Mouse (Mus musculus): Measurements from ENCODE around the gene Pdzd11. TPM values are rescaled to one million over a fixed set of nuclear protein-coding genes. Genes with fewer than 3 reads are reported as not detected.

The Pdzd11 gene
- polyA plus RNA-seq (2012; ENCODE audit: low replicate concordance), result 1.4 and 8.0 TPM in 2 replicates

GRCm38 (mm10) chrX:100625802-100626793, at the start of gene Pdzd11:
Pdzd11 (minus strand) TSS chrX:100626568.

GRCm38 (mm10) chrX:100625546-100625801, 894 bp downstream of the Pdzd11 start, which contains the start of gene Kif4:
Kif4 (plus strand) TSS chrX:100625737.

GRCm38 (mm10) chrX:100605314-100605713, 21.1 kb downstream of the Pdzd11 start, which contains the start of gene Arr3:
Arr3 (plus strand) TSS chrX:100605497.

GRCm38 (mm10) chrX:100594791-100595190, 31.6 kb downstream of the Pdzd11 start, which contains the start of gene P2ry4:
P2ry4 (minus strand) TSS chrX:100594869.

Other genes starting within 250 kb of the Pdzd11 start
- not detected in 2 replicates for gene Otud6a, start 197.6 kb downstream of the Pdzd11 start, polyA plus RNA-seq (2012; ENCODE audit: low replicate concordance)
- gene Awat2, start 183.9 kb downstream of the Pdzd11 start, polyA plus RNA-seq (2012; ENCODE audit: low replicate concordance), result 0.06 TPM in 1 of 2 replicates, not detected in the other
- gene Igbp1, start 132.3 kb downstream of the Pdzd11 start, polyA plus RNA-seq (2012; ENCODE audit: low replicate concordance), result 5.7 and 18.6 TPM in 2 replicates
- not detected in 2 replicates for gene Dgat2l6, start 101.7 kb downstream of the Pdzd11 start, polyA plus RNA-seq (2012; ENCODE audit: low replicate concordance)
- not detected in 2 replicates for gene Awat1, start 54.3 kb downstream of the Pdzd11 start, polyA plus RNA-seq (2012; ENCODE audit: low replicate concordance)
- gene P2ry4, start 31.7 kb downstream of the Pdzd11 start, polyA plus RNA-seq (2012; ENCODE audit: low replicate concordance), result not detected in 2 replicates
- not detected in 2 replicates for gene Arr3, start 21.1 kb downstream of the Pdzd11 start, polyA plus RNA-seq (2012; ENCODE audit: low replicate concordance)
- gene Kif4, start 831 bp downstream of the Pdzd11 start, polyA plus RNA-seq (2012; ENCODE audit: low replicate concordance), result 0.55 and 1.2 TPM in 2 replicates
- 0.05 and 1.00 TPM in 2 replicates for gene Gdpd2, start 103.3 kb upstream of the Pdzd11 start, polyA plus RNA-seq (2012; ENCODE audit: low replicate concordance)
- gene Dlg3, start 141.2 kb upstream of the Pdzd11 start, polyA plus RNA-seq (2012; ENCODE audit: low replicate concordance), result 1.4 and 2.1 TPM in 2 replicates